Mouse (Mus musculus) liver, adult 2 months (tissue): ENCODE measurements at regions not wholly inside any gene's neighbourhood (a gene's known extent, or its start where the extent isn't known, plus 50 kb on each side); places are given as distances from the start of the nearest gene placed in this dataset.

Experiments
- CTCF ChIP-seq: fragments of 200-500 bp; IDR thresholded peaks from 2 replicates; pipeline ENCODE4 v1.5.1; 2011; ENCODE audit warnings: low read depth, low read length, control low read depth
- POLR2A ChIP-seq: fragments of 200-500 bp; IDR thresholded peaks from 2 replicates; pipeline ENCODE4 v1.6.1; 2011; ENCODE audit warnings: low read length, control low read depth; ENCODE audit not compliant: insufficient read depth; ENCODE audit errors: extremely low read depth

DNA sequence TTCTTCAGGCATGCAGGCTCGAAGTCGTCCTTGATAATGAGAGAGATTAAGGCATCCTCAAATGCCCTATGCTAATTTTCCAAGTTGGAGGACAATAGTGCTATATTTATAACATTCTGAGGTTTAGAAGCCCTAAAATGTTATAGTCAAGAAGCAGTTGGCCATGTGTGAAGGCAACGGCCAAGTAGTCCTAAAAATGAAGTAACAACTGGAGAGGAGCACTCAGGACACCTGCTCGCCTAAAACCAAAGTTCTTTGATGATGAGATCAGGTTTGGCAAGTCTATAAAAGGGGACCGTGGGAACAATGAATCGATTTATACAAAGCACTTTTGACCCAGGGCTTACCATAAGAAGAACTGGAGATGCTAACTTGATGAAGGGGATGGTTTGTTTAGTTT, 237.4 kb upstream of the Ppp2r3a start:
- TF ChIP-seq POLR2A (no peak), CTCF (no peak)
